Mouse (Mus musculus): ENCODE data around the gene Cfap44.

DNA sequence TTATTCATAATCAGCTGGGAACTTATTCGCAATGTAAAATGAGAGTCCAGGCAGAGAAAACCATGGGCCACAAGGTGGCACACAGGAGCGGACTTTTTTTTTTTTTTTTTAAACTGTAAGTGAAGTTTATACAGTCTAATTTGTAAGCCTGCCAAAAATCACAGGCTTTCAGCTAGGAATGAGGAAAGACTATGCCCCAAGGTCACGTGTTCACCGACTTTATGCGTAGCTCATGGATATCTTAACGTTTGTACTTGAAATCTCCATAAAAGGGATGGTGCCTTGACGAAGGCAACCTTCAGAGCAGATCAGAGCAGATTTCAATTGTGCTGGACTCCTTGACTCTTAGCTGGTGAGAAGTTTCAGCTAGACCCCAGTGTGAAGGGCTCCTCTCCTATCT is 86.0 kb downstream of the Cfap44 start:
- TF ChIP-seq POLR2A (IDR thresholded peaks at IDR 0.05; ENCODE audit: borderline replicate concordance, low read depth, low read length), result no peak
- no peak for TF ChIP-seq CTCF (IDR thresholded peaks at IDR 0.05; ENCODE audit: low read depth, low read length)
